Mouse (Mus musculus): Measurements from ENCODE around the gene D430042O09Rik. TPM values are rescaled to one million over a fixed set of nuclear protein-coding genes. Genes with fewer than 3 reads are reported as not detected.

Gene D430042O09Rik
- total RNA-seq, 2 experiments from 2014 or later, result 5.3 to 6.2 TPM

DNA sequence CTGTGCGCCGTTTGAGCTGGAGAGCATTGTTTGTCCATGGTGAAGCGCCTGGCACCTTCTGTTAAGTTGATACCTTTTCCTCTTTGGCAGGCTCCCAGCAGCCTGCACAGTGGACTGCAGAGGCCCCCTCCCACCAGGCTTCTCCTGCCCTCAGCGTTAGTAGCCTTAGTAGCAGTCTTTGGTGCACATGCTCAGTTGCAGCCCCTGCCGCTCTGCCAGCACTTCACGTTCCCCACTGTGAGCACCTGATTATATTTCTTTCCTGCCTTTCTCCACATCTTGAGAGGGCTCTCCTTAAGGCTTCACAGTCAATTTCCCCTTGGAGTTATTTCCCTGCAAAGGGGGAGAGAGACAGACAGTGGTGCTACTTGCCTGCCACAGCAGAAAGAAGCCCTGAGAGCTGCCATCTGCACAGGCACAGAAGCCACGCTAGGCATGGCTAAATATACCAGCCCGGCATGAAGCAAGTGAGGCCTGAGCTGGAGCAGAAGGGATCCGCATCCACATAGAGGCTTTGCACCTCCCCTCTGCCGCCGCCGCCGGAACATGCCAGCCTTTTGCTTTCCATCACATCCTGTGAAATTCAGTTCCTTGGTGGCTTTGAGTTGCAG, 65.4 kb downstream of the D430042O09Rik start:
- no peak overlapping the region for H3K4me3 ChIP-seq
- DNase-seq, result no peak
- H3K27ac ChIP-seq, result no peak overlapping the region
- intact Hi-C loops (cut with DNase I), result no loop called here
- TF ChIP-seq CTCF (IDR thresholded peaks at IDR 0.05), result no peak

DNA sequence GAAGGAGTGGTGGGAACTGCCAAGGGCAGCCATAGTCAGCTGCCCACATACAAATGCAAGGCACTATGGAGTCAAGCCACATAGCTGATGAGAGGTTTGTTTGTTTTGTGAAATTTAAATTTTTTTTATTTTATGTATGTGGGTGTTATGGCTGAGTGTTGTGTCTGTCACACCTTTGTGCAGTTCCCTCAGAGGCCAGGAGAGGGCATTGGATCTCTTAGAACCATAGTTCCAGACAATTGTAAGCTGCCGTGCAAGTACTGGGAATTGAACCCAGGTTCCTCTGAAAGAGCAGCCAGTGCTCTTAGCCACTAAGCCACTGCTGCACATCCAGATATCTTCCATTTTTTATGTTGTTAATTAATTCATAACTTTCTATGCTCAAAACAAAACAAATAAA, 75.5 kb downstream of the D430042O09Rik start:
- peak; percentile 43 for TF ChIP-seq CTCF (IDR thresholded peaks at IDR 0.05)
- DNase-seq, result no peak
- intact Hi-C loops (cut with DNase I), result no loop called here

GRCm38 (mm10) chr7:125786105-125786504, 78.4 kb downstream of the D430042O09Rik start:
- DNase-seq, result no peak
- Histone ChIP-seq H3K4me3 (no peak overlapping the region), H3K27ac (no peak overlapping the region)
- TF ChIP-seq CTCF (IDR thresholded peaks at IDR 0.05), result no peak
- intact Hi-C loops (cut with DNase I), result no loop called here

More for the DNA sequence above, 75.5 kb downstream of the D430042O09Rik start:
- Histone ChIP-seq H3K27ac (no peak overlapping the region), H3K4me3 (no peak overlapping the region)

DNA sequence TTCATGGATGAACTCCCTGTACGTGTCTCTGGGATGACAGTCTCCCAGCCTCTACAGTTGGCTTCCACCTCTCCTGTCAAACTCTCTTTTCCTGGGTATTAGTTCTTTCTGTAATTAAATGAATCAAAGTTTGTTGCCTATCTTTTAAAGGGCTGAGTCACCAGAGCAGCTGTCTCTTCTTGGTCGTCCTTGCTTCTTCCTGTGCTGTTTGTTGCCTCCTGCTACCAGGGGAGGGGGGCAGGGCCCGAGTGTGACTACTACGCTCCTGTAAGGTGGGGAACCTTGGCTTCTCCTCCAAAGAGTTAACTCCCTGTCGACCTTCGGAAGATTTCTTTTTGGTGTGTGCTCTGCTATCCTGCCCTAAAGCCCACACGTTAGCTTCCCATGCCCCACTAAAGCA, 79.4 kb downstream of the D430042O09Rik start:
- Histone ChIP-seq H3K4me3 (no peak overlapping the region), H3K27ac (no peak overlapping the region)
- DNase-seq, result no peak
- intact Hi-C loops (cut with DNase I), result no loop called here
- no peak for TF ChIP-seq CTCF (IDR thresholded peaks at IDR 0.05)

GRCm38 (mm10) chr7:125790039-125790438, 82.4 kb downstream of the D430042O09Rik start:
- no peak for DNase-seq
- intact Hi-C loops (cut with DNase I), result no loop called here
- no peak overlapping the region for H3K4me3 ChIP-seq
- TF ChIP-seq CTCF (IDR thresholded peaks at IDR 0.05), result no peak
- no peak overlapping the region for H3K27ac ChIP-seq

DNA sequence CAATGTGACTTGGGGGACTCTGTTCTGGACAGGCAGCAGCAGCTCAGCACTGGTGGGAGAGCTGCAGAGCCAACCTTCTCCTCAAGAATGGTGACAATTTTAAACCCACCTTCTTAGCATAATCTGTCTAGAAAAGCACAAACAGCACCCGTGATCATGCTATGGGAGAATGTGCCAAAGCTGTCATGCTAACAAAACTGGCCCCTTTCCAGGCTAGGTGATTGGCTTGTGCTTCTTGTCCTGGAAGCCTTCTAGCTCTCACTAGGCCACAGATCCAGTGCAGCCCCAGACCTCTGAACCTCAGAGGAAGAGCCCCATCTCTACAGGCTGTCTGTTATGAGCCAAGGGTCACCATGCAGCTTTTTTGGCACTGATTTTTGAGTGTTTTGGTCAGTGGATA, 98.9 kb downstream of the D430042O09Rik start:
- Histone ChIP-seq H3K27ac (no peak overlapping the region), H3K4me3 (no peak overlapping the region)
- intact Hi-C loops (cut with DNase I), result no loop called here
- TF ChIP-seq CTCF (IDR thresholded peaks at IDR 0.05), result no peak
- DNase-seq, result no peak

DNA sequence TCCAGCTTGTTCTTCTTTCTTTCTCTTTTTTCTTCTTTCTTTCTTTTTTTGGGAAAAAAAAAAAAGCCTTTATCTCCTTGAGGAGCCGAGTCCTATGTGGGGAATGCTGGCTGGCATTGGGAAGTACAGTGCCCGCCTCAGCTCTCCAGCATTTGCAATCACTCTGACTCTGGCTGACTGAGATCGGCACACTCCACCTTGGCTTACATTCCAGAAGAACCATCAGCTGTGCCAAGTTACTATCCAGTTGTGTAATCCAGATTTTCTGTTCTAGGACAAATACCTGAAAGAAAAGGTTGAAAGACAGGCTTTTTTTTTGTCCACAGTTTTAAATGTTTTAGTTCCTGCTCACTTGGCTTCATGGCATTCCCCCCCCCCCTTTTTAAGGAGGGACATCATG, 100.5 kb downstream of the D430042O09Rik start:
- no peak for DNase-seq
- TF ChIP-seq CTCF (IDR thresholded peaks at IDR 0.05), result no peak

GRCm38 (mm10) chr7:125812721-125813120, 105.0 kb downstream of the D430042O09Rik start:
- intact Hi-C loops (cut with DNase I), result no loop called here
- no peak overlapping the region for H3K27ac ChIP-seq
- no peak overlapping the region for H3K4me3 ChIP-seq
- DNase-seq, result no peak
- TF ChIP-seq CTCF (IDR thresholded peaks at IDR 0.05), result no peak

More for the DNA sequence above, 100.5 kb downstream of the D430042O09Rik start:
- no peak overlapping the region for H3K4me3 ChIP-seq
- intact Hi-C loops (cut with DNase I), result no loop called here
- H3K27ac ChIP-seq, result no peak overlapping the region

DNA sequence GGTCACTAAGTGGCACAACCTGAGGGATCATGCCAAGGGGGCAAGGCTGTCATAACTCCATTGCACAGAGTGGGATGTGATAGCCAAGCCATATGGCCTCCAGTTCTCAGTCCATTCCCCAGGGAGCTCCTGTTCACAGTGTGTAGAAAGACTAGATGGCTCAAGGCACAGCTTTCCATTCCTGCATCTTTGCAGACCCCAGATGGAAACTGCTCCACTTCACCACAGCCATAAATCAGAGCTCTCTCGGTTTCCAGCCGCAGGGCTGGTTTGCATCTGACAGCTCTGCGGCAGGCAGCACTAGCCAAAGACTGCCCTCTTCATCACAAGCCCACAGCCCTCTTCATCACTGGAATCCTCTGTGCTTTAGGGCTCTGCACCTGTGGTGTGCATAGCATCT, 108.0 kb downstream of the D430042O09Rik start:
- no peak overlapping the region for H3K4me3 ChIP-seq
- H3K27ac ChIP-seq, result no peak overlapping the region
- intact Hi-C loops (cut with DNase I), result no loop called here
- no peak for TF ChIP-seq CTCF (IDR thresholded peaks at IDR 0.05)
- no peak for DNase-seq

DNA sequence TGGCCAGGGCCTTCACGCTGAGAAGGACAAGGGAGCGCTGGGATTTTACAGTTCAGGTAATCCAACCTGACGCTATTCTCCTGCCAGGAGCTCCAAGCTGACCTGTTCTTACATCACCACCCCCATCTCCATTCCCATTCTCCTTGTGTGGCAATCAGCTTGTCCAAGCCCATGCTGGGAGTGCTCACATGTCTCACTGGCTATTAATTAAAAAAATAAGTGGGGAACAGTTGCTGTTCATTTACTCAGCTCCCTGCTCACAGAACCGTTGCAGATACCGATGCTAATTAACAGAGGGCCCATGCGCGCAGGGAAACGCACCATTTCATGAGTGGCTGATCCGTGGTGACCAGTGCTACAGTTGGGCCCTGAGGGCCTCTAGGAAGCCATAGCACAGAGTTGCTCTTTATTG, 110.6 kb downstream of the D430042O09Rik start:
- DNase-seq, result no peak
- no peak overlapping the region for H3K4me3 ChIP-seq
- TF ChIP-seq CTCF (IDR thresholded peaks at IDR 0.05), result no peak
- H3K27ac ChIP-seq, result no peak overlapping the region
- intact Hi-C loops (cut with DNase I), result no loop called here

- Histone ChIP-seq H3K4me3 (no peak overlapping the region), H3K27ac (no peak overlapping the region)
- peak; percentile 43 for TF ChIP-seq CTCF (IDR thresholded peaks at IDR 0.05)
- DNase-seq, result no peak
- intact Hi-C loops (cut with DNase I), result loop anchor here (5.0 kb wide), 1 partner anchor 267 kb away; no protein-coding TSS in a partner anchor
Measured at GRCm38 (mm10) chr7:125820233-125820632, 112.5 kb downstream of the D430042O09Rik start.

DNA sequence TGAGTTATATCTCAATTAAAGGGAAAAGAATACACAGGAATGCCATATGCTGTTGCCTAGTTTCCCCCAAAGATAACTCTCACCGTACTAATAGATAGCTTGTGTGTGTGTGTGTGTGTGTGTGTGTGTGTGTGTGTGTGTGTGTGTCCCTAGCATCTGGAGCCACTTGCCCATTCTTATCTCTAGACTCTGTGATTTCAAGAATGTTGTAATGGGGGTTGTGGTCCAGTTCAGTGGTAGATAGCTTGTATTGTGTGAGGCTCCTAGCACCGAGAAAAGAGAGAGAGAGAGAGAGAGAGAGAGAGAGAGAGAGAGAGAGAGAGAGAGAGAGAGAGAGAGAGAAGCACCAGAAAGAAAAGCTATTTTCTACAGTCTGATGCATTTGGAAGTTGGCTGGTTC, 118.7 kb downstream of the D430042O09Rik start:
- H3K27ac ChIP-seq, result no peak overlapping the region
- DNase-seq, result no peak
- no peak for TF ChIP-seq CTCF (IDR thresholded peaks at IDR 0.05)

DNA sequence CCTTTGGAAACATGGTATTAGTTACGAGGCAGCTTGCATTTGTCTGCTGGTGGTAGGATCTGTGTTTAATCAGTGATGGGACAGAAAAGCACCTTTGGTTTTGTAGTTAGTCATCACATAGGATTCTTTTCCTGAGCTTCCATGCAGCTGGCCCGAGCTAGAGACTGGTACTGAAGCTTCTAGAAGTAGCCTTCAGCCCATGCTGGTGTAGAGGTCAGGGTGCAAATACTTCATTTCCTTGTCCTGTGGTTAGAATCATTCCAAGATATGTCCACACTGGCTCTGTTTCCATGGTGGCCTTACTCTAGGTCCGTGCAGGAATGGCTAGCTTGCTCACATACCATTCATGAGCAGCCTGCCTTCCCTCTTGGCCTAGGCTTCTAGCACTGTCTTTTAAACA, 119.2 kb downstream of the D430042O09Rik start:
- H3K27ac ChIP-seq, result no peak overlapping the region
- DNase-seq, result no peak
- intact Hi-C loops (cut with DNase I), result no loop called here
- no peak for TF ChIP-seq CTCF (IDR thresholded peaks at IDR 0.05)
- H3K4me3 ChIP-seq, result no peak overlapping the region

More for the DNA sequence above, 118.7 kb downstream of the D430042O09Rik start:
- H3K4me3 ChIP-seq, result no peak overlapping the region
- intact Hi-C loops (cut with DNase I), result no loop called here

DNA sequence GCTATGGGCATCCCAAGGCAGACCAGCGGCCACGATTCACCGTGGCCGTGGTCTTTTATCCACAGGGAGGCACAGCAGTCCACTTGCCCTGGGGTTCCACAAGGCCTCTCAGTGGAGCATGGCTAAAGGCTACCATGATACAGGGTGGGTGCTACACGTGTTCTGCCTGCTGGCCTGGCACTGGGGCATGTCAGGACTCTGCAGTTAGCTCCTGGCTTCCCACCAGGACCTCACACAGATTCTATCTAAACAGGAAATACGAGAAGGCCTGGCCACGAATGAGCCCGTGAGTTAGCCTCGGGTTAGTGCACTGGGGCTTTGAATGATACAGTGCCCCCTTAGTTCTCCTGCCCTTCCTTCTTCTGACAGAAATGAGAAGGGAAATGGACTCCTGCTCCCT, 119.7 kb downstream of the D430042O09Rik start:
- DNase-seq, result peak; percentile 22
- H3K4me3 ChIP-seq, result no peak overlapping the region
- intact Hi-C loops (cut with DNase I), result no loop called here
- TF ChIP-seq CTCF (IDR thresholded peaks at IDR 0.05), result no peak
- H3K27ac ChIP-seq, result no peak overlapping the region
